Mouse (Mus musculus): ENCODE data around the gene Pdx1. TPM values are rescaled to one million over a fixed set of nuclear protein-coding genes. Genes with fewer than 3 reads are reported as not detected.

Gene Pdx1
- polyA plus RNA-seq, 1 experiment from 2014 or later, result not detected

GRCm38 (mm10) chr5:147293127-147293910 is 23.6 kb downstream of the Pdx1 start:
- Histone ChIP-seq H3K27me3 (peaks cover 64% of the 10 kb centered on the region), H3K4me1 (replicated peaks) (no peaks in the 10 kb centered on the region)
- WGBS, result 18% methylated on average over 18 of the region's 18 CpGs

GRCm38 (mm10) chr5:147294121-147294520 is 24.4 kb downstream of the Pdx1 start:
- Histone ChIP-seq H3K36me3 (no peaks in the 10 kb centered on the region), H3K27me3 (peaks cover 71% of the 10 kb centered on the region), H3K27ac (replicated peaks) (no peak overlapping the region), H3K9ac (no peak overlapping the region), H3K4me3 (no peak overlapping the region), H3K4me2 (no peak overlapping the region), H3K9me3 (no peaks in the 10 kb centered on the region), H3K4me1 (replicated peaks) (no peaks in the 10 kb centered on the region)
- 14% methylated on average over 20 of the region's 20 CpGs for WGBS
- ATAC-seq (ENCODE audit: low FRiP score, low read depth), result no peak

More at GRCm38 (mm10) chr5:147293127-147293910, 23.6 kb downstream of the Pdx1 start:
- no peaks in the 10 kb centered on the region for H3K36me3 ChIP-seq
- H3K27ac ChIP-seq (replicated peaks), result no peak overlapping the region
- no peak overlapping the region for H3K4me2 ChIP-seq
- H3K9me3 ChIP-seq, result no peaks in the 10 kb centered on the region
- peak; percentile 61; the same call in 1 of the 2 replicates for ATAC-seq (ENCODE audit: low FRiP score, low read depth)
- no peak overlapping the region for H3K9ac ChIP-seq
- H3K4me3 ChIP-seq, result no peak overlapping the region

DNA sequence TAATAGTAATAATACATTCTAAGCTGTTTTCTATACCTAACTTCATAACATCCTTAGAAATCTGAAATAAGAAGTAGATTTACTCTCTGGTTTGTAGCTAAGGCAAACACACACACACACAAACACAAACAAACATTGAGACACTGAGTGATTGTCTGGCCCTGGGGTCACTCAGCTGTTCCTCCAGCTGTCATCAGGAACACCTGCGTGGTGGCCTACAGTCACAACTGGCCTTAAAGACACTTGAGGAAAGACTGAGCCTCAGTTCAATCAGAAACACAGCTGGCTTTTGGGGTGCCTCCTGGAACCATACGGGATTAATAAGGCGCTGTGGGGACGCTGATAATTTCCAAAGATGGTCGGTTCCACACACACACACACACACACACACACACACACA is 27.5 kb downstream of the Pdx1 start:
- Histone ChIP-seq H3K36me3 (no peaks in the 10 kb centered on the region), H3K4me2 (no peak overlapping the region), H3K27me3 (peaks cover 94% of the 10 kb centered on the region), H3K27ac (replicated peaks) (no peak overlapping the region), H3K9me3 (no peaks in the 10 kb centered on the region), H3K9ac (no peak overlapping the region), H3K4me3 (no peak overlapping the region), H3K4me1 (replicated peaks) (peaks cover 6% of the 10 kb centered on the region)
- no peak for ATAC-seq (ENCODE audit: low FRiP score, low read depth)
- WGBS, result 64% methylated on average over 5 of the region's 5 CpGs

GRCm38 (mm10) chr5:147299255-147300000 is 29.7 kb downstream of the Pdx1 start:
- Histone ChIP-seq H3K9me3 (no peaks in the 10 kb centered on the region), H3K4me1 (replicated peaks) (peaks cover 6% of the 10 kb centered on the region), H3K27ac (replicated peaks) (no peak overlapping the region), H3K27me3 (peaks cover 94% of the 10 kb centered on the region), H3K9ac (no peak overlapping the region), H3K4me2 (peak overlapping the region; percentile 34; the same call in 1 of the 2 replicates), H3K36me3 (no peaks in the 10 kb centered on the region), H3K4me3 (no peak overlapping the region)
- peak; percentile 30; the same call in 1 of the 2 replicates for ATAC-seq (ENCODE audit: low FRiP score, low read depth)
- under 1% methylated on average over 41 of the region's 41 CpGs for WGBS

GRCm38 (mm10) chr5:147300001-147300363 is 30.2 kb downstream of the Pdx1 start:
- no peaks in the 10 kb centered on the region for H3K9me3 ChIP-seq
- no peak overlapping the region for H3K4me3 ChIP-seq
- peaks cover 94% of the 10 kb centered on the region for H3K27me3 ChIP-seq
- ATAC-seq (ENCODE audit: low FRiP score, low read depth), result no peak
- 5% methylated on average over 4 of the region's 4 CpGs for WGBS
- H3K36me3 ChIP-seq, result no peaks in the 10 kb centered on the region
- H3K4me2 ChIP-seq, result peak overlapping the region; percentile 34; the same call in 1 of the 2 replicates
- H3K9ac ChIP-seq, result no peak overlapping the region
- peaks cover 6% of the 10 kb centered on the region for H3K4me1 ChIP-seq (replicated peaks)
- no peak overlapping the region for H3K27ac ChIP-seq (replicated peaks)

GRCm38 (mm10) chr5:147300917-147301780 is 31.4 kb downstream of the Pdx1 start:
- H3K9me3 ChIP-seq, result no peaks in the 10 kb centered on the region
- no peak overlapping the region for H3K27ac ChIP-seq (replicated peaks)
- no peak overlapping the region for H3K9ac ChIP-seq
- H3K27me3 ChIP-seq, result peaks cover 96% of the 10 kb centered on the region
- no peak overlapping the region for H3K4me3 ChIP-seq
- no peak overlapping the region for H3K4me2 ChIP-seq
- peaks cover 11% of the 10 kb centered on the region for H3K4me1 ChIP-seq (replicated peaks)
- no peak for ATAC-seq (ENCODE audit: low FRiP score, low read depth)
- H3K36me3 ChIP-seq, result no peaks in the 10 kb centered on the region
- 4% methylated on average over 21 of the region's 21 CpGs for WGBS

- H3K36me3 ChIP-seq, result no peaks in the 10 kb centered on the region
- ATAC-seq (ENCODE audit: low FRiP score, low read depth), result no peak
- no peak overlapping the region for H3K27ac ChIP-seq (replicated peaks)
- H3K4me2 ChIP-seq, result no peak overlapping the region
- H3K27me3 ChIP-seq, result peaks cover 97% of the 10 kb centered on the region
- H3K4me1 ChIP-seq (replicated peaks), result peaks cover 16% of the 10 kb centered on the region
- no peak overlapping the region for H3K9ac ChIP-seq
- no peak overlapping the region for H3K4me3 ChIP-seq
- H3K9me3 ChIP-seq, result no peaks in the 10 kb centered on the region
- WGBS, result 3% methylated on average over 10 of the region's 10 CpGs
These were observed 32.0 kb downstream of the Pdx1 start for GRCm38 (mm10) chr5:147301781-147302070.

GRCm38 (mm10) chr5:147302141-147302540 is 32.4 kb downstream of the Pdx1 start:
- H3K27me3 ChIP-seq, result peaks cover 97% of the 10 kb centered on the region
- H3K27ac ChIP-seq (replicated peaks), result no peak overlapping the region
- no peak overlapping the region for H3K4me3 ChIP-seq
- 8% methylated on average over 8 of the region's 8 CpGs for WGBS
- no peak overlapping the region for H3K4me2 ChIP-seq
- ATAC-seq (ENCODE audit: low FRiP score, low read depth), result no peak
- H3K4me1 ChIP-seq (replicated peaks), result peaks cover 18% of the 10 kb centered on the region
- no peaks in the 10 kb centered on the region for H3K9me3 ChIP-seq
- no peaks in the 10 kb centered on the region for H3K36me3 ChIP-seq
- no peak overlapping the region for H3K9ac ChIP-seq

GRCm38 (mm10) chr5:147302746-147303400 is 33.1 kb downstream of the Pdx1 start:
- Histone ChIP-seq H3K4me3 (no peak overlapping the region), H3K4me2 (no peak overlapping the region), H3K27ac (replicated peaks) (no peak overlapping the region), H3K27me3 (peaks cover 97% of the 10 kb centered on the region), H3K4me1 (replicated peaks) (peaks cover 18% of the 10 kb centered on the region), H3K36me3 (no peaks in the 10 kb centered on the region), H3K9ac (no peak overlapping the region), H3K9me3 (no peaks in the 10 kb centered on the region)
- WGBS, result 5% methylated on average over 13 of the region's 13 CpGs
- ATAC-seq (ENCODE audit: low FRiP score, low read depth), result no peak

- ATAC-seq (ENCODE audit: low FRiP score, low read depth), result no peak
- H3K4me2 ChIP-seq, result no peak overlapping the region
- no peak overlapping the region for H3K9ac ChIP-seq
- H3K36me3 ChIP-seq, result no peaks in the 10 kb centered on the region
- under 1% methylated on average over 54 of the region's 54 CpGs for WGBS
- H3K27ac ChIP-seq (replicated peaks), result no peak overlapping the region
- H3K9me3 ChIP-seq, result no peaks in the 10 kb centered on the region
- peaks cover 15% of the 10 kb centered on the region for H3K4me1 ChIP-seq (replicated peaks)
- H3K27me3 ChIP-seq, result peaks cover 98% of the 10 kb centered on the region
- H3K4me3 ChIP-seq, result no peak overlapping the region
These were observed 34.8 kb downstream of the Pdx1 start for GRCm38 (mm10) chr5:147304276-147305155.

GRCm38 (mm10) chr5:147305166-147305565 is 35.4 kb downstream of the Pdx1 start:
- Histone ChIP-seq H3K36me3 (no peaks in the 10 kb centered on the region), H3K27me3 (peaks cover 98% of the 10 kb centered on the region), H3K9ac (no peak overlapping the region), H3K9me3 (no peaks in the 10 kb centered on the region), H3K4me1 (replicated peaks) (peaks cover 12% of the 10 kb centered on the region), H3K27ac (replicated peaks) (no peak overlapping the region), H3K4me2 (no peak overlapping the region), H3K4me3 (no peak overlapping the region)
- under 1% methylated on average over 16 of the region's 16 CpGs for WGBS
- no peak for ATAC-seq (ENCODE audit: low FRiP score, low read depth)
